Mouse (Mus musculus) megakaryocyte, embryonic 14.5 days (primary cell): ENCODE measurements around the gene Cd47.

Experiments
- FLI1 ChIP-seq: IDR thresholded peaks from 2 replicates; pipeline ENCODE4 v1.6.1; 2012; ENCODE audit warnings: low read length, inconsistent platforms, mixed read lengths
- GATA1 ChIP-seq: IDR thresholded peaks from 3 replicates; pipeline ENCODE4 v1.6.1; 2012; ENCODE audit warnings: mixed read lengths, low read length, inconsistent platforms, borderline replicate concordance

- no peak for TF ChIP-seq GATA1
- no peak for TF ChIP-seq FLI1
Observed at GRCm38 (mm10) chr16:49901395-49901794, 101.1 kb downstream of the Cd47 start.
